ENCODE assay signal across 8 mouse cellular contexts in genomic region chr7:100582235-100582634, GRCm38 (mm10). TPM values are rescaled to one million over a fixed set of nuclear protein-coding genes. Genes with fewer than 3 reads are reported as not detected.
DNase-seq lines count a peak whose midpoint lies in the region; ATAC-seq and TF ChIP-seq lines count a peak whose summit lies in the region.

No protein-coding gene starts in this region.

- H3K36me3 ChIP-seq in kidney, embryonic 15.5 days, result no peaks in the 10 kb centered on the region
- no peaks in the 10 kb centered on the region for H3K36me3 ChIP-seq in embryonic facial prominence, embryonic 11.5 days (replicated peaks; ENCODE audit: control insufficient read depth, insufficient read depth, low read depth, low read length)
- H3K36me3 ChIP-seq in intestine, embryonic 14.5 days (ENCODE audit: control insufficient read depth, insufficient read depth, low read length), result no peaks in the 10 kb centered on the region
- no peaks in the 10 kb centered on the region for H3K36me3 ChIP-seq in midbrain, postnatal 0 days (ENCODE audit: insufficient read depth, low read length)

- ATAC-seq in kidney, embryonic 15.5 days (replicated peaks; ENCODE audit: low FRiP score), result no peak
- no peak for ATAC-seq in embryonic facial prominence, embryonic 11.5 days (replicated peaks; ENCODE audit: insufficient number of reproducible peaks, low FRiP score, low TSS enrichment, low read depth)
- ATAC-seq in intestine, embryonic 14.5 days (replicated peaks; ENCODE audit: low FRiP score, low TSS enrichment, low read depth), result no peak
- no peak for ATAC-seq in midbrain, postnatal 0 days (ENCODE audit: low FRiP score)

- H3K4me3 ChIP-seq in kidney, embryonic 15.5 days (replicated peaks), result peak overlapping the region; percentile 64
- peak overlapping the region; percentile 42 for H3K4me3 ChIP-seq in embryonic facial prominence, embryonic 11.5 days (ENCODE audit: low read depth, low read length)
- peak overlapping the region; percentile 56 for H3K4me3 ChIP-seq in intestine, embryonic 14.5 days (ENCODE audit: low read depth, low read length)
- peak overlapping the region; percentile 43 for H3K4me3 ChIP-seq in midbrain, postnatal 0 days (ENCODE audit: low read depth, low read length)

- no peak for TF ChIP-seq CTCF in midbrain, postnatal 0 days (IDR thresholded peaks at IDR 0.05)

- H3K9me3 ChIP-seq in kidney, embryonic 15.5 days (replicated peaks), result no peaks in the 10 kb centered on the region
- no peaks in the 10 kb centered on the region for H3K9me3 ChIP-seq in embryonic facial prominence, embryonic 11.5 days (replicated peaks; ENCODE audit: control insufficient read depth, low read length)
- H3K9me3 ChIP-seq in intestine, embryonic 14.5 days (ENCODE audit: control insufficient read depth, low read length), result no peaks in the 10 kb centered on the region
- no peaks in the 10 kb centered on the region for H3K9me3 ChIP-seq in midbrain, postnatal 0 days (ENCODE audit: low read length)

- peaks cover 8% of the 10 kb centered on the region; the same call in 1 of the 2 replicates for H3K4me1 ChIP-seq in kidney, embryonic 15.5 days
- H3K4me1 ChIP-seq in embryonic facial prominence, embryonic 11.5 days (ENCODE audit: control insufficient read depth, insufficient read depth, low read length), result no peaks in the 10 kb centered on the region
- peaks cover 5% of the 10 kb centered on the region; the same call in 1 of the 2 replicates for H3K4me1 ChIP-seq in intestine, embryonic 14.5 days (replicated peaks; ENCODE audit: control insufficient read depth, insufficient read depth, low read length)
- H3K4me1 ChIP-seq in midbrain, postnatal 0 days (ENCODE audit: insufficient read depth, low read length), result no peaks in the 10 kb centered on the region

- no peak for DNase-seq in kidney, adult 9 months
- DNase-seq in embryonic facial prominence, embryonic 11.5 days (ENCODE audit: low spot score), result no peak
- no peak for DNase-seq in intestine, embryonic 14.5 days (ENCODE audit: low spot score)
- no peak for DNase-seq in midbrain, postnatal 0 days (ENCODE audit: low spot score)
- no peak for DNase-seq in thymus, postnatal 14 days
- no peak for DNase-seq in right cerebral cortex, postnatal 4 days
- DNase-seq in spleen, postnatal 14 days (ENCODE audit: low spot score in 2 of 2), result no peak

- H3K27me3 ChIP-seq in kidney, embryonic 15.5 days, result no peaks in the 10 kb centered on the region
- H3K27me3 ChIP-seq in embryonic facial prominence, embryonic 11.5 days (ENCODE audit: control insufficient read depth, insufficient read depth, low read length), result no peaks in the 10 kb centered on the region
- no peaks in the 10 kb centered on the region for H3K27me3 ChIP-seq in intestine, embryonic 14.5 days (replicated peaks; ENCODE audit: control insufficient read depth, insufficient read depth, low read length)
- H3K27me3 ChIP-seq in midbrain, postnatal 0 days (ENCODE audit: insufficient read depth, low read length), result no peaks in the 10 kb centered on the region

- WGBS in kidney, embryonic 15.5 days, result 42% methylated on average over 7 of the region's 7 CpGs
- 41% methylated on average over 7 of the region's 7 CpGs for WGBS in embryonic facial prominence, embryonic 11.5 days
- 40% methylated on average over 7 of the region's 7 CpGs for WGBS in intestine, embryonic 14.5 days
- WGBS in midbrain, postnatal 0 days, result 38% methylated on average over 7 of the region's 7 CpGs

- H3K4me2 ChIP-seq in kidney, embryonic 15.5 days, result peak overlapping the region; percentile 80
- peak overlapping the region; percentile 29 for H3K4me2 ChIP-seq in embryonic facial prominence, embryonic 11.5 days (ENCODE audit: low read depth, low read length)
- H3K4me2 ChIP-seq in intestine, embryonic 14.5 days (ENCODE audit: low read length), result peak overlapping the region; percentile 83
- peak overlapping the region; percentile 55 for H3K4me2 ChIP-seq in midbrain, postnatal 0 days (ENCODE audit: low read depth, low read length, poor library complexity, severe bottlenecking)

- peak overlapping the region; percentile 92; the same call in 1 of the 2 replicates for H3K27ac ChIP-seq in kidney, embryonic 15.5 days
- no peak overlapping the region for H3K27ac ChIP-seq in embryonic facial prominence, embryonic 11.5 days (replicated peaks; ENCODE audit: low read depth, low read length)
- H3K27ac ChIP-seq in intestine, embryonic 14.5 days (ENCODE audit: low read depth), result no peak overlapping the region
- H3K27ac ChIP-seq in midbrain, postnatal 0 days (ENCODE audit: low read depth, low read length), result peak overlapping the region; percentile 92

- H3K9ac ChIP-seq in kidney, embryonic 15.5 days, result peak overlapping the region; percentile 69
- H3K9ac ChIP-seq in embryonic facial prominence, embryonic 11.5 days (replicated peaks; ENCODE audit: low read length), result peak overlapping the region; percentile 80
- H3K9ac ChIP-seq in intestine, embryonic 14.5 days (ENCODE audit: low read length), result peak overlapping the region; percentile 88
- peak overlapping the region; percentile 74 for H3K9ac ChIP-seq in midbrain, postnatal 0 days (replicated peaks; ENCODE audit: low read length, poor library complexity, severe bottlenecking)

RNA-seq across cellular contexts. Expression of gene Rab6a, which starts 25.0 kb away (rescaled TPM):
- 102 and 105 TPM in 2 replicates for polyA plus RNA-seq in kidney, embryonic 15.5 days (2015; fragmentation: Nextera tagmentation; extraction: Ambion mirVana)
- 156 and 171 TPM in 2 replicates for polyA plus RNA-seq in embryonic facial prominence, embryonic 11.5 days (2014; fragmentation: Nextera tagmentation; extraction: Ambion mirVana)
- polyA plus RNA-seq in intestine, embryonic 14.5 days (2014; fragmentation: Nextera tagmentation; extraction: Ambion mirVana), result 118 and 121 TPM in 2 replicates
- 289 and 352 TPM in 2 replicates for total RNA-seq in midbrain, postnatal 0 days (2014; rRNA removed)
- polyA plus RNA-seq in midbrain, postnatal 0 days (2015; fragmentation: Nextera tagmentation; extraction: Ambion mirVana), result 340 and 363 TPM in 2 replicates

RNA-seq across cellular contexts. Expression of gene Mrpl48, which starts 25.9 kb away (rescaled TPM):
- polyA plus RNA-seq in kidney, embryonic 15.5 days (2015; fragmentation: Nextera tagmentation; extraction: Ambion mirVana), result 81.2 and 92.4 TPM in 2 replicates
- polyA plus RNA-seq in embryonic facial prominence, embryonic 11.5 days (2014; fragmentation: Nextera tagmentation; extraction: Ambion mirVana), result 66.7 and 67.1 TPM in 2 replicates
- 89.4 and 94.6 TPM in 2 replicates for polyA plus RNA-seq in intestine, embryonic 14.5 days (2014; fragmentation: Nextera tagmentation; extraction: Ambion mirVana)
- total RNA-seq in midbrain, postnatal 0 days (2014; rRNA removed), result 33.9 and 47.8 TPM in 2 replicates
- polyA plus RNA-seq in midbrain, postnatal 0 days (2015; fragmentation: Nextera tagmentation; extraction: Ambion mirVana), result 89.8 and 91.5 TPM in 2 replicates

RNA-seq across cellular contexts. Expression of gene Coa4, which starts 45.4 kb away (rescaled TPM):
- polyA plus RNA-seq in kidney, embryonic 15.5 days (2015; fragmentation: Nextera tagmentation; extraction: Ambion mirVana), result 23.3 and 24.9 TPM in 2 replicates
- polyA plus RNA-seq in embryonic facial prominence, embryonic 11.5 days (2014; fragmentation: Nextera tagmentation; extraction: Ambion mirVana), result 15.5 and 19.5 TPM in 2 replicates
- 33.8 and 36.9 TPM in 2 replicates for polyA plus RNA-seq in intestine, embryonic 14.5 days (2014; fragmentation: Nextera tagmentation; extraction: Ambion mirVana)
- 3.9 and 7.5 TPM in 2 replicates for total RNA-seq in midbrain, postnatal 0 days (2014; rRNA removed)
- 5.7 and 6.5 TPM in 2 replicates for polyA plus RNA-seq in midbrain, postnatal 0 days (2015; fragmentation: Nextera tagmentation; extraction: Ambion mirVana)

Comparison
In these comparisons a context has a peak if more than half of its experiments do, and no peak if none do; other contexts are left out.
1. H3K27ac ChIP-seq: peak in kidney, embryonic 15.5 days (single experiment) and midbrain, postnatal 0 days (single experiment); none in embryonic facial prominence, embryonic 11.5 days (single experiment) and intestine, embryonic 14.5 days (single experiment).
2. H3K4me2 ChIP-seq: peak in every context shown above with its lines; median percentile 83 in intestine, embryonic 14.5 days; 80 in kidney, embryonic 15.5 days; 55 in midbrain, postnatal 0 days; 29 in embryonic facial prominence, embryonic 11.5 days.
3. Peak in every context shown above with its lines, with median percentiles within 50 percentile points of each other: H3K4me3 ChIP-seq and H3K9ac ChIP-seq.